Mouse (Mus musculus): Measurements from ENCODE around the gene 6430571L13Rik. TPM values are rescaled to one million over a fixed set of nuclear protein-coding genes. Genes with fewer than 3 reads are reported as not detected.
A peak's percentile ranks its signal among the peaks of the same experiment; 100 is the strongest.

6430571L13Rik gene
- total RNA-seq, 2 experiments from 2014 or later: 1.5 to 1.9 TPM

GRCm38 (mm10) chr9:107340911-107341645 lies 676 bp downstream of the 6430571L13Rik start:
- DNase-seq: no peak

- no peak for DNase-seq
Observed at GRCm38 (mm10) chr9:107342201-107342709, 1.9 kb downstream of the 6430571L13Rik start.

- DNase-seq: no peak
Observed at GRCm38 (mm10) chr9:107343146-107343943, 2.9 kb downstream of the 6430571L13Rik start.

GRCm38 (mm10) chr9:107344027-107344426 lies 3.6 kb downstream of the 6430571L13Rik start:
- no peak for DNase-seq

- no peak for DNase-seq
Observed at GRCm38 (mm10) chr9:107346081-107346480, 5.7 kb downstream of the 6430571L13Rik start.

GRCm38 (mm10) chr9:107347586-107348183 lies 7.3 kb downstream of the 6430571L13Rik start:
- no peak for DNase-seq

GRCm38 (mm10) chr9:107349321-107349720 lies 8.9 kb downstream of the 6430571L13Rik start:
- no peak for DNase-seq

GRCm38 (mm10) chr9:107354826-107355225 lies 14.4 kb downstream of the 6430571L13Rik start:
- DNase-seq: no peak

GRCm38 (mm10) chr9:107355870-107356765 lies 15.7 kb downstream of the 6430571L13Rik start:
- DNase-seq: peak; percentile 35 to 60

- peak; percentile 73 to 84 for DNase-seq
Observed at GRCm38 (mm10) chr9:107357651-107358050, 17.2 kb downstream of the 6430571L13Rik start.

GRCm38 (mm10) chr9:107360989-107361388 lies 20.6 kb downstream of the 6430571L13Rik start:
- DNase-seq: no peak

- DNase-seq: peak; percentile 12 to 20
Observed at GRCm38 (mm10) chr9:107366644-107367043, 26.2 kb downstream of the 6430571L13Rik start.

GRCm38 (mm10) chr9:107368302-107368701 lies 27.9 kb downstream of the 6430571L13Rik start:
- no peak for DNase-seq

- DNase-seq: no peak
Observed at GRCm38 (mm10) chr9:107369270-107370105, 29.1 kb downstream of the 6430571L13Rik start.

- DNase-seq: no peak
Observed at GRCm38 (mm10) chr9:107370106-107370463, 29.7 kb downstream of the 6430571L13Rik start.

- no peak for DNase-seq
Observed at GRCm38 (mm10) chr9:107372441-107372840, 32.0 kb downstream of the 6430571L13Rik start.

- no peak for DNase-seq
Observed at GRCm38 (mm10) chr9:107374623-107375022, 34.2 kb downstream of the 6430571L13Rik start.

- DNase-seq: no peak
Observed at GRCm38 (mm10) chr9:107375451-107375850, 35.0 kb downstream of the 6430571L13Rik start.

- DNase-seq: no peak
Observed at GRCm38 (mm10) chr9:107377961-107378512, 37.6 kb downstream of the 6430571L13Rik start.

- DNase-seq: no peak
Observed at GRCm38 (mm10) chr9:107381723-107382122, 41.3 kb downstream of the 6430571L13Rik start.

- no peak for DNase-seq
Observed at GRCm38 (mm10) chr9:107384396-107384795, 44.0 kb downstream of the 6430571L13Rik start.

Data from layer of hippocampus, postnatal 36 days (tissue).